Mouse (Mus musculus): ENCODE results near the gene 2410002F23Rik.
"Not testable (repeated sequence)": the region's sequence is repeated elsewhere in the genome, so short reads cannot be mapped to it uniquely, and the experiment has no call there.

2410002F23Rik gene

GRCm38 (mm10) chr7:44246055-44246983, at the start of gene 2410002F23Rik, which contains the start of gene 1700028J19Rik:
2410002F23Rik (plus strand) TSS chr7:44246722.
1700028J19Rik (minus strand) TSS chr7:44246695.
- DNase-seq (ENCODE audit: low read depth, low spot score): peak; percentile 74

DNA sequence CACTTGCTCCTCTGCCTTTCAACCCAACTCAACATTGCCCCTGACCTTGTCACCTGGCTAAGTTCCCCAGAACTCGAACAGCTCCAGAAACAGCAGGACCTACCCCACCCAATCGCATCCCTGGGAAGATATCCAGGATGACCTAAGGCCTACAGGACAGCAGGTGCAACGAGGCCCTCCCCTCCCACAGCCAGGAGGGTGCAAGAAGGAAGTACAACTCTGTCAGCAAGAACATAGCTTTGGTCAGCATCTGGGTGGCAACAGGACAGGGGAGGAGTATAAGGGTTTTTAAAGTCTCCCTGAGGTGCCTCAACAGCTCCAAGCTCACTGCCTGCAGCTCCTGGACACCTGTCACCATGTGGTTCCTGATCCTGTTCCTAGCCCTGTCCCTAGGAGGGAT, 48.6 kb upstream of the 2410002F23Rik start, which contains the start of gene Klk1b3:
Gene Klk1b3 (plus strand): TSS at position 301 of the 400 bp plus-strand sequence.
- DNase-seq (ENCODE audit: low read depth, low spot score): no peak

DNA sequence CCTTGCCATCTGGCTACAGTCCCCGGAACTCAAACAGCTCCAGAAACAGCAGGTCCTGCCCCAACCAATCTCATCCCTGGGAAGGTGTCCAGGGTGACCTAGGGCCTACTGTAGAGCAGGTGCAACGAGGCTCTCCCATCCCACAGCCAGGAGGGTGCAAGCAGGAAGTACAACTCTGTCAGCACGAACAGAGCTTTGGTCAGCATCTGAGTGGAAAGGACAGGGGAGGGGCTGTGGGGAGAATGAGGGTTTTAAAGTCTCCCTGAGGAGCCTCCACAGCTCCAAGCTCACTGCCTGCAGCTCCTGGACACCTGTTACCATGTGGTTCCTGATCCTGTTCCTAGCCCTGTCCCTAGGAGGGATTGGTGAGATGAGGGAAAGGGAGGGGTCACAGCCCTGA, 39.4 kb upstream of the 2410002F23Rik start, which contains the start of gene Klk1b4:
Gene Klk1b4 (plus strand): TSS at position 301 of the 400 bp plus-strand sequence.
- not testable (repeated sequence) for DNase-seq (ENCODE audit: low read depth, low spot score)

DNA sequence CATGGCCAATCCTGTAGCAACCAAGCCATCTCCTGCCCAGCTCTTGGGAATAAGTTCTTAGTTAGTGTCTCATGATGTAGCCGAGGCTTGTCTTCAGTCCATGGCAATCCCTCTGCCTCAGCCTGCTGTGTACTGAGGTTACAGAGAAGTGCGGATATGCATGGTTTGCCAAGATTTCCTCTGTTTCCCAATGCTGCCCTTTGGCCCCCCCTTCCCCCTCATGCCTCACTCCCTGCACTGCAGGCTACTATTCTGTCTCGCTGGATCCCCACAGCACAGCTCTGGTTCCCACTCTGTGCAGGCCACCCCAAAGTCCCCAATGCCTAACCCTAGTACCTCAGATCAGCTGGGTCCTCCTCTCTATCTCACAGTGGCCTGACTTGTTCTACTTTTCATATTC, 38.2 kb upstream of the 2410002F23Rik start:
- no peak for DNase-seq (ENCODE audit: low read depth, low spot score)

DNA sequence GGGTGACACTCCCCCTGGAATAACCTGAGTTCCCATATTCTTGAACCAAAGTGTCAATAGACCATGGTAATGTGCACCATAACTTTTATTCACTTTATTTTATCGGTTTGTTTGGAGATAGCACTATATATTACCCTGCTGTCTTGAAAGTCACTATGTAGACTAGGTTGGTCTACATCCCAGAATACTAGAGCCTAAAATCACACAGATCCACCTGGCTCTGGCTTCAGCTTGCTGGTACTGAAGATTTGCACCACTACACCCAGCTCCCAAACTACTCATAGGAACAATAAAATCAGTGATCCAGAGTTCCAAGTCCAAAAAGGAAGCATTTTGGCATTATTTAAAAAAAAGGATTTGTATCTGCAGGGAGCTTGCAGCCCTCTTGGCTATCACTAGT, 30.9 kb upstream of the 2410002F23Rik start, which contains the start of gene Klk1b5:
Gene Klk1b5 (plus strand): TSS at position 301 of the 400 bp plus-strand sequence.
- no peak for DNase-seq (ENCODE audit: low read depth, low spot score)

GRCm38 (mm10) chr7:44221601-44222000, 24.9 kb upstream of the 2410002F23Rik start:
- not testable (repeated sequence) for DNase-seq (ENCODE audit: low read depth, low spot score)

DNA sequence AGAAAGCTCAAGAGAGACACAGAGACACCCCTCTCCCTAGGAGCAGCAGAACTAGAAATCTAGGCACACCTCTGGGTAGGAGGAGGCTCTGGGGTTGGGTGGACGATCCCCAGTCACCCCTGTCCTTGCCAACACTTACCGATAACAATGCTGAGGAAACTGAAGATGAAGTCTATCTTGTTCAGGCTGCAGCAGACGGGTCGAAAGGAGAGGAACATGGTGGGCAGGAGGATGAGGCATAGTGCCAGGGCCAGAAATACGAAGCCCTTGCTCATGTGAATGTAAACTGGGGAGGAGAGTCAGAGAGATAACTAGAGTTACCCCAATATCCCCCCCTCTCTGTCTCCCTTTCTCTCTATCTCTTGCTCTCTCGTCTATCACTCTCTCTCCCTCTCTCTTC, 24.2 kb upstream of the 2410002F23Rik start:
- not testable (repeated sequence) for DNase-seq (ENCODE audit: low read depth, low spot score)

- DNase-seq (ENCODE audit: low read depth, low spot score): no peak
Measured at GRCm38 (mm10) chr7:44225076-44225475, 21.4 kb upstream of the 2410002F23Rik start, which contains the start of gene Klk1. Klk1 (plus strand) TSS chr7:44225360.

- no peak for DNase-seq (ENCODE audit: low read depth, low spot score)
Measured at GRCm38 (mm10) chr7:44235909-44236308, 10.6 kb upstream of the 2410002F23Rik start, which contains the start of gene Gm36864. Gm36864 (plus strand) TSS chr7:44236177.

GRCm38 (mm10) chr7:44239913-44240312, 6.6 kb upstream of the 2410002F23Rik start:
- DNase-seq (ENCODE audit: low read depth, low spot score): no peak

DNA sequence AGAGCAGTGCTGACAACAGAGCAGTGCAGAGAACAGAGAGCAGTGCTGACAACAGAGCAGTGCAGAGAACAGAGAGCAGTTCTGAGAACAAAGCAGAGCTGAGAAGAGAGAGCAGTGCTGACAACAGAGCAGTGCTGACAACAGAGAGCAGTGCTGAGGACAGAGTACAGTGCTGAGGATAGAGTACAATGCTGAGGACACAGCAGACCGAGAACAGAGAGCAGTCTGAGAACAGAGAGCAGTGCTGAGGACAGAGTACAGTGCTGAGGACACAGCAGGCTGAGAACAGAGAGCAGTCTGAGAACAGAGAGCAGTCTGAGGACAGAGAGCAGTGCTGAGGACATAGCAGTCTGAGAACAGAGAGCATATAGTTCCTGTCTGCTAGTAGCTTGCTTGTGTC, 5.8 kb upstream of the 2410002F23Rik start:
- DNase-seq (ENCODE audit: low read depth, low spot score): no peak

GRCm38 (mm10) chr7:44241163-44241562, 5.4 kb upstream of the 2410002F23Rik start:
- no peak for DNase-seq (ENCODE audit: low read depth, low spot score)

DNA sequence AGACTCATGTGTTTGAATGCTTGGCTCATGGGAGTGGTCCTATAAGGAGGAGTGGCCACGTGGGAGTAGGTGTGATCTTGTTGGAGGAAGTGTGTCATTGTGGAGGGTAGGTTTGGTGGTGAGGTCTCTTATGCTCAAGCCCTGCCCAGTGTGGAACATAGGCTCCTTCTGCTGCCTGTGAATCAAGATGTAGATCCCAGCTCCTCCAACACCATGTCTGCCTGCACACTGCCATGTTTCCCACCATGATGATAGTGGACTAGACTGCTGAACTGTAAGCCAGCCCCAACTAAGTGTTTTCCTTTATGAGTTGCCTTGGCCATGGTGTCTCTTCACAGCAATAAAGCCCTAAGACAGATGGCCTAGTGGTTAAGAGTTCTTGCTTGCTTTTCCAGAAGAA, 2.4 kb upstream of the 2410002F23Rik start:
- DNase-seq (ENCODE audit: low read depth, low spot score): no peak

DNA sequence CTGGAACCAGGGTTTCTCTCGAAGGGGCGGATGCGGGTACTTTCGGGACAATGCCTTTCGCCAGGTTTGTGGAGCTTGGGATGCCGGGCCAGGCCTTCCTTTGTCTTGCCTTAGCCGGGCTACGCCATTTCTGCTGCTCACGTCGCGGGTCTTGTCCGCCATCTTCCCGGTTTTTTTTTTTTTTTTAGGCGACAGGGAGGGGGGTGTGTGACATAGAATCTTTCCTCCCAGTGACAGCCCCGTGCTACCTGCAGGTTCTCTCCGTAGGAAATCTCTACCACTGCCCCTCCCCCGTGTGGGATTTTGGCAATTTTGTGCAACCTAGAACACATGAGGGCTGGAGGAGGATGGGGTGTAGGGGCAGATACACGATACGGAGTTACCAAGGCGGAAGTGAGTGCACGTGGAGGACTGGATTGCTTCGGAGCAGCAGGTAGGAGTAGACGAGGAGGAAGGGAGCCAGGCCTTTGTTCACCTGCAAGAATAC, 505 bp downstream of the 2410002F23Rik start:
- DNase-seq (ENCODE audit: low read depth, low spot score): no peak

DNA sequence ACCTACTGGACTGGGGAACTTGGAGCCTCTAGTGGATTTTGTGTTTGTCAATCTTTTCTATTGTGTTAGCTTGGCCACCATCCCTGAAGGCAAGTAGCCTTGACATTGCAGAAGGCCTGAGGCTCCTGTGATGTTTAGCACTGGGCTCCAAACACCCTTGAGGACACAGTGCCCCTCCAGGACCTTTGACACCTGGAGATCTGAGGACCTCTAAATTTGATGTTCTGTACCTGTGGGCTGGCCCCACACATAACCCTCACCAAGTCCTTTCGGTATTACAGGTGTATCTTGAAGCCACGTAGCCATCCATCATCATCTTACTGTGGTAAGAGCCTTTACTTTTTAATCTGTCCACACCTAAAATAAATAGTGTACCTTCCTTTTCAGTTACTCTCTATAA, 1.4 kb downstream of the 2410002F23Rik start:
- DNase-seq (ENCODE audit: low read depth, low spot score): no peak

- DNase-seq (ENCODE audit: low read depth, low spot score): no peak
Measured at GRCm38 (mm10) chr7:44249248-44249647, 2.7 kb downstream of the 2410002F23Rik start.

- not testable (repeated sequence) for DNase-seq (ENCODE audit: low read depth, low spot score)
Measured at GRCm38 (mm10) chr7:44250732-44251275, 4.3 kb downstream of the 2410002F23Rik start.

DNA sequence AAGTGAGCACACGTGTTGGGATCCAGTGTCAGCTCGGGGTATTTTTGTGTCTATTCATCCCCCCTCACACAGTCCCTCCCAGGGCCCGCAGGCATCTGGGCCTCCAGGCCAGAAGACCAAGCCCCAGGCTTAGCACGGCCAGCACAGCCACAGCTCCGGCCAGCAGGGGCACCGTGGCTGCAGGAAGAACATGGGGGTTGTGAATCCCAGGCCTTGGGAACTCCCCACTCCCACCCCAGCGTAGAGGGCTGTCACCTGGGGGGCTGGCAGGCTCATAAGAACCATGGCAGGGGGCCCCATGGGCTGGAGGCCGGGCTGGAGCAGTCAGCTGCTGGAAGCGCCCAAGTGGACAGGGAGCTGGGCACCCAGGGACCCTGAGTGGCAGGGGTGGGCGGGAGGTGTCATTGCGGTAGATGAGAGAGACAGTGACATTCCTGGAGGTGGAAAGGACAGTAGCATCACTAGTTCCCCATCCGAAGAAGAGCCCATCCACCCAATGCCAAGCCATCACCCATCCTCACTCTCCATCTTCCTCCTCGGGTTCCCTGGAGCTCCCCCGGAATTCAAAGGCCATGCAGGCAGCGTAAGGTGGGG, 6.6 kb downstream of the 2410002F23Rik start:
- no peak for DNase-seq (ENCODE audit: low read depth, low spot score)

DNA sequence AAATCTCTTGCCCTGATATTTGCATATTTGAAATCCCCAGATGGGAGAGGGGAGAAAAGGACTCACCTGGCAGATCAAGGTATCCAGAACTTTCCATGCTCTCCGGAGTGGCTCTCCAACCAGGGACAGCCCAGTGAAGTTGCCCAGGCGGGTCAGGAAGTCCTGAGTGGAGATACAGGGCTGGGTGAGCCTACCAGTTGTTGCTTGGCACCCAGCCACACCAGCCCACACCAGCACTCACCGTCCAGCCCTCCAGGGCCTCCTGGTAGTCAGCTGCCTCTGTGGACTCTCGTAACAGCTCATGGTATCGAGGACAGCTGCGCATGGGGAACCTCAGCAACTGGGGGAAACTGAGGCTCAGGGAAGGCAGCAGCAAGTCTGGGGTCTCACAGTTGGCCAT, 8.4 kb downstream of the 2410002F23Rik start:
- no peak for DNase-seq (ENCODE audit: low read depth, low spot score)

GRCm38 (mm10) chr7:44257278-44257677, 10.8 kb downstream of the 2410002F23Rik start, which contains the start of gene Acp4:
Acp4 (minus strand) TSS chr7:44257378.
- DNase-seq (ENCODE audit: low read depth, low spot score): no peak

DNA sequence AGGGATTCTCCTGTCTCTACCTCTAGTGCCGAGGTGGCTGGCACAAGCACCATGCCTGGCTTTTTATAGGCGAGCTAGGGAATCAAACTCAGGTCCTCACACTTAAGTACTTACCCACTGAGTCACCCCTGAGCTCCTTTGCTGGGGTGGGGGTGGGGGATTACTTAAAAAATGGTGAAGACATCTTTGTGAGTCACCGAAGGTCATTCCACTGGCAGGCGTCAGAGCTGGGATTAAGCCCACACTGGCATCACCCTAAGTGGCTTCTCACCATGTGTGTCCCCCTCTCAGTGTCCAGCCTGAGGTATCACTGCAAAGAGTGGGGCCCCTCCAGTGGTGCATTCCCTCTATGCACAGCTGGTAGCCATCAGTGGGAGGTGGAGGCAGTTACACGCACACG, 13.9 kb downstream of the 2410002F23Rik start:
- DNase-seq (ENCODE audit: low read depth, low spot score): no peak

DNA sequence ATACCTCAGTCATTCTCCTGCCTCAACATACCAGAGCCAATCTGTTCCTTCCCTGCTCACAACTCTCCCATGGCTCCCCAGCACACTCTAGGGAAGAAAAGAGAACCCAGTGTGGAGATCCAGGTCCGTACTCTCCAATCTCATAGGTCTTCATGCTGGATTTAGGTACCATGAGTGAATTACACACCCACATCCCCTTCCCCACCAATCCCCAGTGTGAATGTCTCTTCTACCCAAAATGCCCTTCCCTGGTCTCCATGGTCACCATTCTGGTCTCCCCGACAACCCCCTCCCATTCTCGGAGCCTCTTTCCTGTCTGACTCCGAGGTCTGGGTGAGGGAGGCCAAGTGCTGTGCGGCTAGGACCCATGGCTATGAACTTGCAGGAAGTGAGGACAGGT, 14.6 kb downstream of the 2410002F23Rik start, which contains the start of gene Gm15517:
Gene Gm15517 (plus strand): TSS at position 301 of the 400 bp plus-strand sequence.
- DNase-seq (ENCODE audit: low read depth, low spot score): no peak
